Mouse (Mus musculus) megakaryocyte, embryonic 14.5 days (primary cell): ENCODE results near the gene Mpnd. TPM values are rescaled to one million over a fixed set of nuclear protein-coding genes. Genes with fewer than 3 reads are reported as not detected.

Experiments used
- H3K27me3 ChIP-seq: replicated peaks from 2 replicates; pipeline ENCODE3; 2012; ENCODE audit warnings: inconsistent platforms
- H3K36me3 ChIP-seq: replicated peaks from 2 replicates; pipeline ENCODE3; 2012; ENCODE audit warnings: low read length, inconsistent platforms, mixed read lengths
- H3K4me1 ChIP-seq: 2 replicates; pipeline ENCODE4 v1.6.1; 2012; ENCODE audit warnings: inconsistent platforms
- H3K4me3 ChIP-seq: replicated peaks from 2 replicates; pipeline ENCODE3; 2012; ENCODE audit warnings: moderate library complexity, mild to moderate bottlenecking, inconsistent platforms
- H3K9me3 ChIP-seq: 2 replicates; pipeline ENCODE4 v1.6.1; 2012; ENCODE audit warnings: inconsistent platforms
- FLI1 ChIP-seq: IDR thresholded peaks from 2 replicates; pipeline ENCODE4 v1.6.1; 2012; ENCODE audit warnings: low read length, inconsistent platforms, mixed read lengths
- GATA1 ChIP-seq: IDR thresholded peaks from 3 replicates; pipeline ENCODE4 v1.6.1; 2012; ENCODE audit warnings: mixed read lengths, low read length, inconsistent platforms, borderline replicate concordance
- polyA plus RNA-seq: library from polyadenylated mRNA; stranded (reverse); fragments of >175 nt; gene quantifications from 2 replicates; pipeline ENCODE4 v1.2.3, GENCODE M21; 2012; ENCODE audit warnings: low replicate concordance; ENCODE audit not compliant: insufficient read depth

Gene Mpnd
- polyA plus RNA-seq, 1 experiment = 22.7 TPM

GRCm38 (mm10) chr17:55961631-55962030 lies 43.9 kb upstream of the Mpnd start:
- no peak for TF ChIP-seq GATA1
- no peak for TF ChIP-seq FLI1
- Histone ChIP-seq H3K27me3 (no peaks in the 10 kb centered on the region), H3K36me3 (peaks cover 66% of the 10 kb centered on the region), H3K4me3 (no peak overlapping the region), H3K9me3 (no peaks in the 10 kb centered on the region), H3K4me1 (peaks cover 63% of the 10 kb centered on the region)

DNA sequence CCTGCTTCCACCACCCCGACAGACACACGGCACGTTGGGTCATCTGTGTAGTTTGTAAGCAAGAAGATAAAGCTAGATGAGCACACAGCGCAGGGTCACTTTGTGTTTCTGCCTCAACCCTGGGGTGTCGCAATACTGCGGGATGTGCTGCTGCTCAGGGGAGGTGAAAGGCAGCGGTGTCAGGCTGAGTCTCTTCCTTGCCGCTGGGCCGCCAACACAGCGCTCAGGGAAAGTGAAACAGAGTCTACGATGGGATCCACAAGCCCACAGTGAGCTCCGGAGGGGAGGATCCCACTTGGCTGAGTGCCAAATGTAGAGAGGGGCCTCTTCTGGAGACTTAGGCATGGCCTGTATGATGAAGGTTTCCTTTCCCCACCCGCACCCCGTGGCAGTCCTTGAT lies 42.3 kb upstream of the Mpnd start:
- peak overlapping the region; percentile 7 for H3K4me3 ChIP-seq
- H3K9me3 ChIP-seq = no peaks in the 10 kb centered on the region
- no peaks in the 10 kb centered on the region for H3K27me3 ChIP-seq
- peaks cover 80% of the 10 kb centered on the region for H3K36me3 ChIP-seq
- TF ChIP-seq GATA1 (no peak), FLI1 (no peak)
- peaks cover 57% of the 10 kb centered on the region for H3K4me1 ChIP-seq

DNA sequence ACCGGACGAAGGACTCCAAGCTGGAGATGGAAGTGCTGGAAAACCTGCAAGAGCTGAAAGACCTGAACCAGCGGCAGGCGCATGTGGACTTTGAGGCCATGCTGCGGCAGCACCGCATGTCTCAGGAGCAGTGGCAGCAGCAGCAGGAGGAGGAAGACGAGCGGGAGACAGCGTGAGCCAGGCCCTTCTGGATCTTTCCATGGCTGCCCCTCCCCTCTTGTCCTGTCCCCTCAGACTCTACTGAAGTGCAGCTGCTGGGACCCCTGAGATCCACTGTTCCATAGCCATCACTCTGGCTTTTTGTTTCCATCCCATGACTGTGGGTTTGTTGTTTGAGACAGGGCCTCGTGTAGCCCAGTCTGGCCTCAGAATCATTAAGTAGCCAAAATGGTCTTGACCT lies 41.0 kb upstream of the Mpnd start:
- Histone ChIP-seq H3K9me3 (no peaks in the 10 kb centered on the region), H3K4me1 (peaks cover 59% of the 10 kb centered on the region), H3K4me3 (no peak overlapping the region), H3K36me3 (peaks cover 90% of the 10 kb centered on the region), H3K27me3 (peaks cover 3% of the 10 kb centered on the region)
- TF ChIP-seq FLI1 (no peak), GATA1 (no peak)

DNA sequence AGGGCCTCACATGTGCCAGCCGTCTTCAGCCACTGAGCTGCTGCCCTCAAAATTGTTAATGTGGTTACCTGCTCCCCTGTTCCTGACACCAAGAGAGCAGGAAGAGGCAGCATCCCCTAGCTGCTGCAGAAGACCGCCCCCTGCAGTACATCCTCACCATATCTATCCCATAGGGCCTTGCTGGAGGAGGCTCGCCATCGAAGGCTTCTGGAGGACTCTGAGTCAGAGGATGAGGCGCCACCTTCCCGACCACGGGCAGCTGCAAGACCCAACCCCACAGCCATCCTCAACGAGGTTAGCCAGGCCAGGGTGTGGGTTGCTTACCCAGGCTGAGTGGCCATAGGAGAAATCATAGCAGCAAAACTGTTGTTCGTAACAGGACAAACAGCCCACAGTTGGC lies 40.5 kb upstream of the Mpnd start:
- H3K36me3 ChIP-seq = peaks cover 90% of the 10 kb centered on the region
- peaks cover 8% of the 10 kb centered on the region for H3K27me3 ChIP-seq
- H3K4me3 ChIP-seq = no peak overlapping the region
- TF ChIP-seq FLI1 (no peak), GATA1 (no peak)
- no peaks in the 10 kb centered on the region for H3K9me3 ChIP-seq
- H3K4me1 ChIP-seq = peaks cover 60% of the 10 kb centered on the region

DNA sequence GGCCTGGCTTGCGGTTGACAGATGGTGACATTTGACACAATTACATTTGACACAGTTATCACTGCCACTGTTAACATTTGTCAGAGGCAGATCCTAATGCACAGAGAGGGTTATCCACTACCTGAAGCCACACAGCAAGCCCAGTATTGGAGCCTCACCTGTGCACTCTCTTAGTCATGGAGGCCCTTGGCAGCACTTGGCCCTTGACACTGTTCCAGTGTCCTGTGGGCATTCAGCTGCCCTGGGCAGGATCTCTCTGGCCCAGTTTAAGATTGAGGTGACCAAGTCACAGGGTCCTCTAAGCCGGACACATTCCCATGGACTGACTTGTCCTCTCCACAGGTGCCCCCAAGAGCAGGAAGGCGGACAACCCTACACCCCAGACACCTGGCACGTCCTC lies 38.3 kb upstream of the Mpnd start:
- peaks cover 68% of the 10 kb centered on the region for H3K36me3 ChIP-seq
- no peak for TF ChIP-seq GATA1
- TF ChIP-seq FLI1 = no peak
- H3K9me3 ChIP-seq = no peaks in the 10 kb centered on the region
- no peak overlapping the region for H3K4me3 ChIP-seq
- peaks cover 53% of the 10 kb centered on the region for H3K4me1 ChIP-seq
- peaks cover 29% of the 10 kb centered on the region for H3K27me3 ChIP-seq

GRCm38 (mm10) chr17:55968210-55968609 lies 37.3 kb upstream of the Mpnd start:
- no peaks in the 10 kb centered on the region for H3K9me3 ChIP-seq
- TF ChIP-seq GATA1 (no peak), FLI1 (no peak)
- peaks cover 39% of the 10 kb centered on the region for H3K27me3 ChIP-seq
- peaks cover 60% of the 10 kb centered on the region for H3K36me3 ChIP-seq
- H3K4me1 ChIP-seq = peaks cover 46% of the 10 kb centered on the region
- H3K4me3 ChIP-seq = no peak overlapping the region

- no peaks in the 10 kb centered on the region for H3K9me3 ChIP-seq
- H3K36me3 ChIP-seq = peaks cover 47% of the 10 kb centered on the region
- H3K4me1 ChIP-seq = peaks cover 43% of the 10 kb centered on the region
- peaks cover 50% of the 10 kb centered on the region for H3K27me3 ChIP-seq
- H3K4me3 ChIP-seq = no peak overlapping the region
- TF ChIP-seq FLI1 = no peak
- no peak for TF ChIP-seq GATA1
Observed at GRCm38 (mm10) chr17:55969560-55969959, 36.0 kb upstream of the Mpnd start.

GRCm38 (mm10) chr17:55969966-55970891 lies 35.3 kb upstream of the Mpnd start, which contains the start of gene Shd:
Gene Shd, plus strand, starts transcription at chr17:55970467.
- Histone ChIP-seq H3K4me1 (peaks cover 37% of the 10 kb centered on the region), H3K27me3 (peaks cover 50% of the 10 kb centered on the region), H3K36me3 (peaks cover 40% of the 10 kb centered on the region), H3K9me3 (no peaks in the 10 kb centered on the region), H3K4me3 (peak within 1 kb of the TSS; percentile 86)
- TF ChIP-seq FLI1 = no peak
- no peak for TF ChIP-seq GATA1

- Histone ChIP-seq H3K27me3 (peaks cover 58% of the 10 kb centered on the region), H3K4me1 (peaks cover 43% of the 10 kb centered on the region), H3K4me3 (no peak overlapping the region), H3K36me3 (peaks cover 28% of the 10 kb centered on the region), H3K9me3 (no peaks in the 10 kb centered on the region)
- TF ChIP-seq FLI1 = no peak
- TF ChIP-seq GATA1 = no peak
Observed at GRCm38 (mm10) chr17:55971453-55971852, 34.1 kb upstream of the Mpnd start.

- Histone ChIP-seq H3K9me3 (peaks cover 6% of the 10 kb centered on the region), H3K36me3 (no peaks in the 10 kb centered on the region), H3K4me3 (peak overlapping the region; percentile 69), H3K4me1 (peaks cover 14% of the 10 kb centered on the region), H3K27me3 (peaks cover 58% of the 10 kb centered on the region)
- TF ChIP-seq FLI1 (no peak), GATA1 (no peak)
Observed at GRCm38 (mm10) chr17:55976255-55976862, 29.2 kb upstream of the Mpnd start.
